Mouse (Mus musculus) hindbrain, embryonic 16.5 days (tissue): Measurements from ENCODE around the gene Whamm. TPM values are rescaled to one million over a fixed set of nuclear protein-coding genes. Genes with fewer than 3 reads are reported as not detected.

Source experiments
- ATAC-seq: fragments of 200-750 bp; cut with Nextera tagmentation; 2 replicates; pipeline ENCODE4 v1.8.0; 2017; ENCODE audit warnings: moderate TSS enrichment, moderate library complexity
- H3K27ac ChIP-seq: fragments of 300-500 bp; sonication (generic); 2 replicates; pipeline ENCODE4 v1.5.1; 2014; ENCODE audit warnings: low read depth, mild to moderate bottlenecking, control low read depth, low read length, moderate library complexity
- H3K27me3 ChIP-seq: fragments of 300-500 bp; sonication (generic); replicated peaks from 2 replicates; pipeline ENCODE4 v1.6.1; 2014; ENCODE audit warnings: low read length; ENCODE audit not compliant: control insufficient read depth, insufficient read depth
- H3K36me3 ChIP-seq: fragments of 300-500 bp; sonication (generic); 2 replicates; pipeline ENCODE4 v1.6.1; 2014; ENCODE audit warnings: mild to moderate bottlenecking, low read length, moderate library complexity, mixed read lengths; ENCODE audit not compliant: control insufficient read depth, insufficient read depth
- H3K4me1 ChIP-seq: fragments of 300-500 bp; sonication (generic); 2 replicates; pipeline ENCODE4 v1.6.1; 2014; ENCODE audit warnings: low read depth, low read length; ENCODE audit not compliant: control insufficient read depth, insufficient read depth
- H3K4me2 ChIP-seq: fragments of 300-500 bp; sonication (generic); 2 replicates; pipeline ENCODE4 v1.6.1; 2014; ENCODE audit warnings: mild to moderate bottlenecking, low read length, control low read depth, moderate library complexity
- H3K4me3 ChIP-seq: fragments of 300-500 bp; sonication (generic); 2 replicates; pipeline ENCODE4 v1.5.1; 2014; ENCODE audit warnings: mild to moderate bottlenecking, low read length, control low read depth, moderate library complexity
- H3K9ac ChIP-seq: fragments of 300-500 bp; sonication (generic); 2 replicates; pipeline ENCODE4 v1.6.1; 2014; ENCODE audit warnings: low read depth, mild to moderate bottlenecking, control low read depth, low read length, moderate library complexity
- H3K9me3 ChIP-seq: fragments of 300-500 bp; sonication (generic); 2 replicates; pipeline ENCODE4 v1.6.1; 2014; ENCODE audit warnings: mild to moderate bottlenecking, low read length, moderate library complexity; ENCODE audit not compliant: control insufficient read depth
- WGBS: fragments of 180-500 bp; shearing (Covaris S2); extraction: QIAGEN DNeasy Blood & Tissue Kit; methylation state at CpG from one replicate; pipeline ENCODE4 v1.1.7; 2014; 5-methylcytosine and 5-hydroxymethylcytosine counted together
- polyA plus RNA-seq: library from polyadenylated mRNA; unstranded; fragments of >200 nt; fragmentation: Nextera tagmentation; extraction: Ambion mirVana; gene quantifications from 2 replicates; pipeline ENCODE4 v1.2.1, GENCODE M21; 2015

Gene Whamm
- polyA plus RNA-seq, 1 experiment from 2014 or later, result 2.0 TPM

DNA sequence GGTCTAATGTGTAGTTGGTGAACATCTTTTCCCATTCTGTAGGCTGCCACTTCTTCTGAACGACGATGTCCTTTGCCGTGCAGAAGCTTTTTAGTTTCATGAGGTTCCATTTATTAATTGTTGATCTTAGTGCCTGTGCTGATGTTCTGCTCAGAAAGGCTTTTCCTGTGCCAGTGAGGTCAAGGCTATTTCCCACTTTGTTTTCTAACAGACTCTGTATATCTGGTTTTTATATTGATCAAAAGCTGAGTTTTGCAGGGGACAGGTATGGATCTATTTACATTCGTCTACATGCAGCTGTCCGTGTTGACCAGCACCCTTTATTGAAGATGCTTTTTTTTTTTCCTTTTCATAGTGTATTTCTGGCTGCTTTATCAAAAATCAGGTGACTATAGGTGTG, 8.2 kb downstream of the Whamm start:
- Histone ChIP-seq H3K27me3 (no peaks in the 10 kb centered on the region), H3K36me3 (peaks cover 13% of the 10 kb centered on the region), H3K4me1 (no peaks in the 10 kb centered on the region), H3K9me3 (no peaks in the 10 kb centered on the region), H3K27ac (no peak overlapping the region), H3K4me2 (no peak overlapping the region), H3K9ac (no peak overlapping the region), H3K4me3 (no peak overlapping the region)
- ATAC-seq, result no peak
- WGBS, result 96% methylated on average over 5 of the region's 5 CpGs

- Histone ChIP-seq H3K9ac (no peak overlapping the region), H3K36me3 (peaks cover 29% of the 10 kb centered on the region), H3K4me3 (no peak overlapping the region), H3K9me3 (no peaks in the 10 kb centered on the region), H3K27me3 (no peaks in the 10 kb centered on the region), H3K4me2 (no peak overlapping the region), H3K27ac (no peak overlapping the region), H3K4me1 (no peaks in the 10 kb centered on the region)
- WGBS, result 75% methylated on average over 3 of the region's 3 CpGs
- ATAC-seq, result no peak
Measured at GRCm38 (mm10) chr7:81583512-81583911, 12.4 kb downstream of the Whamm start.

DNA sequence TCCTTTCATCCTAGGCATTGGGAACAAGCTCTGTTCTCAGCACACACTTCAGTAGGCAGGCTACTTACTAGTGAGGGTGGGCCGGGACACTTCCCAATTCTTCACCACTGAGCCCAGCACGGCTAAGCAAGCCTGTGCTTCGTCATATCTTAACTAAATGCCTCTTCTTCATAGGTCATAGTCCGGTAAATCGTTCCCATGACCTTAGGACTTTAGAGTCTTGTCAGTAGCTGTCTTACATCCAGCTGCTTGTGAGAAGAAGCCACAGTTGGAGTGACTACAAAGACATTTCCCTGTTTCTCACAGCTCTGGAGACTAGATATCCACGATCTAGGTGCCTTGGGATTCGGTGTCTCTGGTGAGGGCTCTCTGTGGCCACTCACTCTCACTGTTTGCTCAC, 14.3 kb downstream of the Whamm start:
- no peak for ATAC-seq
- WGBS, result 92% methylated on average over 7 of the region's 7 CpGs
- H3K27ac ChIP-seq, result no peak overlapping the region
- no peaks in the 10 kb centered on the region for H3K27me3 ChIP-seq
- no peak overlapping the region for H3K4me2 ChIP-seq
- peaks cover 29% of the 10 kb centered on the region for H3K36me3 ChIP-seq
- no peak overlapping the region for H3K4me3 ChIP-seq
- H3K9ac ChIP-seq, result no peak overlapping the region
- no peaks in the 10 kb centered on the region for H3K4me1 ChIP-seq
- H3K9me3 ChIP-seq, result no peaks in the 10 kb centered on the region

GRCm38 (mm10) chr7:81587238-81587637, 16.2 kb downstream of the Whamm start:
- ATAC-seq, result no peak
- H3K27me3 ChIP-seq, result no peaks in the 10 kb centered on the region
- no peak overlapping the region for H3K27ac ChIP-seq
- 88% methylated on average over 4 of the region's 4 CpGs for WGBS
- H3K4me3 ChIP-seq, result no peak overlapping the region
- H3K9ac ChIP-seq, result no peak overlapping the region
- no peaks in the 10 kb centered on the region for H3K4me1 ChIP-seq
- no peak overlapping the region for H3K4me2 ChIP-seq
- no peaks in the 10 kb centered on the region for H3K9me3 ChIP-seq
- H3K36me3 ChIP-seq, result peaks cover 42% of the 10 kb centered on the region

DNA sequence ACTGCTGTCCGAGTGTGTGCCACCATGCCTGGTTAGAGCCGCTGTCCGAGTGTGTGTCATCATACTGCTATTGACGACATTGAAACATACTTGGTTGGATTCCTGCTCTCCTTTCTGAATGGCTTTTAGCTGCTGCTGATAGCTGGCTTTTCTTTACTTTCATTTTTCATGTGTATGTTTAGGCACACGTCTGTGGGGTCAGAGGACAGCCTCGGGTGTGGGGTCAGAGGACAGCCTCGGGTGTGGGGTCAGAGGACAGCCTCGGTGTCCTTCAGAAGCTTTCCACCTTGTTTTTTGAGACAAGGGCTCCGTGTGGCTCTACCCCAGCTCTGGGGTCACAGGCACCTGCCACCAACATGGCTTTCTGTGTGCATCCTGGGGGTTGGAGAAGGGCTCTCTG, 21.6 kb downstream of the Whamm start:
- no peaks in the 10 kb centered on the region for H3K4me1 ChIP-seq
- H3K27me3 ChIP-seq, result no peaks in the 10 kb centered on the region
- H3K4me2 ChIP-seq, result no peak overlapping the region
- H3K9ac ChIP-seq, result no peak overlapping the region
- peaks cover 48% of the 10 kb centered on the region for H3K36me3 ChIP-seq
- H3K27ac ChIP-seq, result no peak overlapping the region
- no peak for ATAC-seq
- 90% methylated on average over 9 of the region's 9 CpGs for WGBS
- no peaks in the 10 kb centered on the region for H3K9me3 ChIP-seq
- H3K4me3 ChIP-seq, result no peak overlapping the region

GRCm38 (mm10) chr7:81593387-81593786, 22.3 kb downstream of the Whamm start:
- H3K4me3 ChIP-seq, result no peak overlapping the region
- WGBS, result 93% methylated on average over 8 of the region's 8 CpGs
- no peaks in the 10 kb centered on the region for H3K9me3 ChIP-seq
- no peak for ATAC-seq
- H3K9ac ChIP-seq, result no peak overlapping the region
- no peaks in the 10 kb centered on the region for H3K4me1 ChIP-seq
- H3K4me2 ChIP-seq, result no peak overlapping the region
- peaks cover 53% of the 10 kb centered on the region for H3K36me3 ChIP-seq
- no peaks in the 10 kb centered on the region for H3K27me3 ChIP-seq
- H3K27ac ChIP-seq, result no peak overlapping the region

- 92% methylated on average over 5 of the region's 5 CpGs for WGBS
Measured at GRCm38 (mm10) chr7:81595056-81595455, 24.0 kb downstream of the Whamm start.

GRCm38 (mm10) chr7:81596086-81596485, 25.0 kb downstream of the Whamm start:
- WGBS, result 86% methylated on average over 6 of the region's 6 CpGs
- H3K9me3 ChIP-seq, result no peaks in the 10 kb centered on the region
- H3K36me3 ChIP-seq, result peaks cover 43% of the 10 kb centered on the region

More at GRCm38 (mm10) chr7:81595056-81595455, 24.0 kb downstream of the Whamm start:
- no peak overlapping the region for H3K4me2 ChIP-seq
- no peaks in the 10 kb centered on the region for H3K4me1 ChIP-seq
- H3K27ac ChIP-seq, result no peak overlapping the region
- no peak overlapping the region for H3K4me3 ChIP-seq
- H3K36me3 ChIP-seq, result peaks cover 48% of the 10 kb centered on the region
- H3K9me3 ChIP-seq, result no peaks in the 10 kb centered on the region
- no peak overlapping the region for H3K9ac ChIP-seq
- no peak for ATAC-seq
- H3K27me3 ChIP-seq, result no peaks in the 10 kb centered on the region

DNA sequence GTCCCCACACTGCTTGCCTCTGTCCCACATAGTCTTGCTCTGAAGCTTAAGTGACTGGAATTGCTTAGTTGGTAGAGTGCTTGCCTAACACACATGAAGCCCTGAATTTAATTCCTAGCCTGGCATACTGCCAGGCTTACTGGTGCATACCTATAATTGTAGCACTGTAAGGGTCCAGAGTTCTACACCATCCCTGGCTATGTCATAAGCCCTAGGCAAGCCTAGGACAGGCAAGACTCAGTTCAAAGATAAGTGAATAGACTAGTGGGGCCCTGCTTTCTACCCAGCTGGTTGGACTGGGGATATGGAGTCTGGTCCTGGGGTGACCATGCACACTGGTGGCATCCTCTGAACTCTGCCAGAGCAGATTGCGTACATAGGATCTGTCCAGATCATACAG, 26.6 kb downstream of the Whamm start:
- Histone ChIP-seq H3K9me3 (no peaks in the 10 kb centered on the region), H3K27ac (no peak overlapping the region), H3K4me1 (no peaks in the 10 kb centered on the region), H3K4me3 (no peak overlapping the region), H3K4me2 (no peak overlapping the region), H3K36me3 (peaks cover 31% of the 10 kb centered on the region), H3K9ac (no peak overlapping the region), H3K27me3 (no peaks in the 10 kb centered on the region)
- 93% methylated on average over 1 of the region's 1 CpGs for WGBS
- no peak for ATAC-seq

More at GRCm38 (mm10) chr7:81596086-81596485, 25.0 kb downstream of the Whamm start:
- no peak overlapping the region for H3K27ac ChIP-seq
- H3K9ac ChIP-seq, result no peak overlapping the region
- no peak overlapping the region for H3K4me3 ChIP-seq
- no peaks in the 10 kb centered on the region for H3K27me3 ChIP-seq
- no peaks in the 10 kb centered on the region for H3K4me1 ChIP-seq
- no peak overlapping the region for H3K4me2 ChIP-seq
- ATAC-seq, result no peak
